Mouse (Mus musculus) urinary bladder, adult 2 months (tissue): ENCODE data around the gene Egfem1. TPM values are rescaled to one million over a fixed set of nuclear protein-coding genes. Genes with fewer than 3 reads are reported as not detected.

Experiments used
- DNase-seq: peaks from one replicate; pipeline ENCODE4 v3.0.0; 2022; ENCODE audit warnings: low spot score
- polyA plus RNA-seq: library from polyadenylated mRNA; depleted of rRNA; stranded (reverse); fragments of >200 nt; gene quantifications from 2 replicates; pipeline ENCODE4 v1.2.3, GENCODE M21; 2012; rRNA removed

The Egfem1 gene
- 0.06 TPM in 1 of 2 replicates, not detected in the other for polyA plus RNA-seq

DNA sequence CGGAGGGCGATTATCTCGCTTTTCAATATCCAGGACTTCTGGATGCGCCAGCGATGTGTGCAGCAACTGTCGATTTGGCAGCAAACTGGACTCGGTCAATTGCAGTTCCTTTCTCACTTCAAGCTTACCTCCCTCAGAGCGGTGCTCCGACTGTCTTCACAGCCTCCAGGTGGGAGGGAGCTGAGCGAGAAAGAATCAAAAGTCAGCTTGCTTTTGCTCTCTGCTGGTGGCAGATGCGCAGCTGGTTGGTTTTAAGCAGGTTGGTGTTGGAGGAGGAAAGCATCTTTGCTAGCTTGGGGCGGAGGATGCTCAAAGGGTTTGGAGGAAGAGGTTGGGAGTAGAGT, at the start of gene Egfem1:
TSS of gene Egfem1 (plus strand) at position 72 of the 344 bp plus-strand sequence.
- DNase-seq: no peak

DNA sequence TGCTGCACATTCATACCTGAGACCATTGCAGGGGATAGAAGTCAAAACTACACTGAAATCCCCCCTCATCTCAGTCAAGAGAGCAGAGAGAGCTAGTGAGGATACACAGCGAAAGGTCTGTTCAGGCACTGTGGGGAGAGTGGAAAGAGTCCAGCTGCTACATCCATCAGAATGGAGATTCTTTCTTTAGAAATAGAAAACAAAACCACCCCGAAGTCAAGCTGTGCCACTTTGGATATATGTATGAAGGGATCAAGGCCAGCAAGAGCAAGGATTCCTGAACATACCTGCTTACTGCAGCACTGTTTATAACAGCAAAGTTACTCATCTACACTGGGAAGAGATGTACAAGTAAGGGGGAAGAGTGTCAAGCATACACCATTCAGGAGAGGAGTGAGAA, 48.7 kb upstream of the Egfem1 start:
- DNase-seq: no peak

DNA sequence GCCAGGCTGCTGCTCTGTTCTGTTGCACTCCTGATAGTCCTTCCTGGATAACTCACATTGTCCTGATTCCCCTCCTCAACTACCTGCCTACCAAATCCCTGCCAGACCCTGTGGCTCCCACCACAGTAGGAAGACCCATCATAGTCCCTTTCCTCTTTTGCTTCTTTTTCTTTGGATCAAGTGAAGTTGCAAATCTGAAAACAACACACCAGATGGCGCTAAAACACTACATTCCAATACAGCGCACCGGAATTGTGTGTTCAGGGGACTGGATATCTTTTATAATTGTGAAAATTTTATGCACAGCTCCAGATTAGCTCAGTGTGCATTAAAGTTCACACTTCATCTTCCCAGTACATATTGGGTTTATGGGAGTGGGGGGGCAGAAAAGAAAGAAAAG, 45.7 kb upstream of the Egfem1 start:
- no peak for DNase-seq

DNA sequence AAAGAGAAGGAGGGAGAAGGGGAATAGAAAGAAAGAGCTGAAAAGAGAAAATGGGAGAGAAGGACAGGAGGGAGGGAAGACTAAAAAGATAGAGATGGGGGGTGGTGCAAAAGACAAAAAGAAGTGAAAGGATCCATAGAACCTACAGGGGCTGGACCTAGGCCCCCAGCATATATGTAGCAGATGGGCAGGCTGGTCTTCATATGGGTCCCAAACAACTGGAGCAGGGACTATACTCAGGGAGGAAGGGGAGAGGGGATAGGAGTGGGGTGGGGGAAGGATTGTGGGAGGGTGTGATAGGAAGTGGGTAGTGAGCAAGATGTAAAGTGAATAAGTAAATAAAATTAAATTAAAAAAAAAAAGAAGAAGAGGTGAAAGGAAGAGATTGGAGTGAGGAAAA, 45.2 kb upstream of the Egfem1 start:
- no peak for DNase-seq

DNA sequence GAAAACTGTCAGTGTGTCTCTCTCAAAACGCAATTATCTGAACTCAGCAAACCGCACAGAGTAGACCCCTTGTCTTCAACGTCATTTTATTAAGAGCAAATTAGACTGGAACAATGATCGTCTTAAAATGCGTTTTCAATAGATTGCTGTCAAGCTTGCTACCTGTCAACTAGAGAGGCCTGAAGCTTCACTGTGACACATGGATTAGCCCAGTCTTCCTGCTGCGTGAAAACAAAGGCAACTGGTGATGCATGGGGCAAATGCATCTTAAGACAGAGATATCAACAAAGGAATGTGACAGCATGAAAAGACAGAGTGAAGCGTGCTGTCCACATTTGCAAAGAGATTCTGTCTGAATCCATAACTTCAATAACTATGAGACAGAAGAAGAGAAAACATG, 41.8 kb upstream of the Egfem1 start:
- DNase-seq: no peak

DNA sequence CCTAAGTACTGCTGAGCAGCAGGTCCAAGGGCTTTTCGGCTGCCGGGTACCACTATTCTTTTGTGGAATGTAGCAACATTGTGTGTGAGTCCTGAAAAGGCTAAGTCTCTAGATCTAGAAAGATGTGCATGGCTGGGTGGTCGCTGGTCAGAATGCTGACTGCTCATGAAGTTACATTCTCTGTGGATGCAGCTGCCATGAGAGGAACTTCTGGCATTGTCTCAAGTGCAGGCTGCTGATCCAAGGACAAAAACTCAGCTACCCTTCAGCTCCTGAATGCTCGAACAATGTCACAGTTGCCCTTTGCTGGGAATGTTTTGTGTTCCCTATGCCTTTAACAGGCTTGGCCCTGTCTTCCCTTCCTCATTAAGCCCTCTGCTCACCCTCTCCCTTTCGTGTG, 35.5 kb upstream of the Egfem1 start:
- no peak for DNase-seq

DNA sequence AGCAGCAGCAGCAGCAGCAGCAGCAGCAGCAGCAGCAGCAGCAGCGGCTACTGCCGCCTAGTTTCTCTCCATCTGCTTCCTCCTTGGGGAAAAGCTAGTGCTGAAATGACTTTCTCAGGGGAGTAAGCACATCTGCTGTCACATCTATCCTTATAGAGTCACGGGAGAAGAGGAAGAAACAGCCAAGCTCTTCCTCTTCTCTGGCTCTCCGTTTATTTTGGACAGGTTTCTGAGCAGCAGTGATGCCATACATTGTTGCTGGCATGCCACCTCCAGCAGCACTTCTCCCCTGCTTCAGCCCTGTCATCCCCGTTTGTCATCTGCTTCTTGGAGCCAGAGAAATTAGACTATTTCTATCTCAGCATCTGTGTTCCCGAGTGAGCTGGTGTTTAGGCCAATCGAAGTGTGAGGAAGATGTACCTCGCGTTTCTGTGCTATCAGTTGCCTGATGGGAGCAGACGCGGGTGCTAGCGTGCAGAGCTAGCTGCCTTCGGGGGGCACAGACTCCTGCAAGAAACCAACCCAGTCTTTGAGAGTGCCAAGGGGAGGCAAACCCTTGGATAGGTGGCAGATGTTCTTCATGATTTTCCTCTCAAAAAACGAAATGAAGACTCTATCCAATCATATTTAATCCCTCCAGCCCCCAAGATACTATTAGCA, 34.4 kb upstream of the Egfem1 start:
- DNase-seq: no peak

DNA sequence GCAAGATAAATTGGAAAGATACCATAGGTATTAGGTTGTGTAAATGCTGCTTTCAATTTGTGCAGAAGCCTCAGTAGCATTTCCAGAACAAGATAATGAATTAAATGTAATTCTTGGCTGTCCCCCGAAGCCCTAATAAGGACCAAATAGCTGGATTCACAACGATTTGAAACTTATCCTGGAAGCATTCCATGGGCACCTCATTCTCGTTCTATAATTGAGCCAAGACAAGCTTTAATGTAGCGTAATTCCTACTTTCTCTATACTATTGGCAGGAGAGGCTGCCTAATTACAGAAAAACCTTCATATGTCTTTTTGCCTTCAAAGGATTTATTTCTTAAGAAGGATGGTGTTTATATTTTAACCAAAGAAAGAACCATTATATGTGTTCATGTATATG, 18.7 kb upstream of the Egfem1 start:
- no peak for DNase-seq

DNA sequence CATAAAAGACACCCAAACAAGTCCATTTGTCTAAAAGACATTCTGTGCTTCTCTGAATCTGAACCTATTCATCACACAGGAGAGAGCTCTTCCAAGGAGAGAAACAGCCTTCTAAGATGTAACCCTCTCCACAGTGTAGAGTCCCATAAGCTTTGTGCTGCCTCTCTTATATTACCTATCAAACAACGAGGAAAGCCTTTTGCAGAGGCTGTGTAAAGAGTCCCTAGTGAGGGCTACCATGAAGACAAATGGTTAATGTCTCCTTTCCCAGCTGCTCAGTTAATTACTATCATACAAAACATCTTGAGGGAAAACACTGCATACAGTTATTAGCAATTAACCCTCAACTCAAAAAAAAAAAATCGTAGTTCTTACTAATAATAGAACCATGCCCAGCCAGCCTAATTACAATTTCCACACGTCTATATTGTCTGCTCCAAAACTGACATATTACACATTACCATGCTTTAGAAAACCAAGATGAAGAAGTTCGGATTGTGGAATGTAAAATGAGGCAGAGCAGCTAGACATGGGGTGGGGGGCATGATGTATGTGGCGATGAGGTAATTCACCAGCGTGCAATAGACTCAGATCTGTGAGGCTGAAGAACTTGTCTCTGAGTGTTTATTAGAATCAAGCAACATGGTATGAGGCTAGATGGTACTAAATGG, 13.3 kb upstream of the Egfem1 start:
- DNase-seq: no peak

DNA sequence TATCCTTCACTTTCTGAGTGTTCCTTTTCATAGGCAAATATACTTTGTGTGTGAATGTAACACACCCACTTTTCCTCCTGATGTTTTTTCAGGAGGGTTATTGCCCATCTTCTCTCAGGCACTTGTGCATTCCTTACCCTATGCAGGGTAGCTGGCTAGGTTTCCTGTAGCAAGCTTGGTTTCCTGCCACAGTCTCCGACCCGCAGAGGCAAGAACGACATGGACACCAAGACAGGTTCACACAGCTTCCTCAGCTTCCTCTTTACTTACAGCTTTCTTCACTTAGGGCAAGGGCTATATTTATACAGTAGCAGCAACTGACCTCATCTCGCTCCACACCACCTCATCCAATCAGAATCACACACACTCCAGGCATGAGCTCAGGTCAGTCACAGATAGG, 10.5 kb upstream of the Egfem1 start:
- DNase-seq: no peak

DNA sequence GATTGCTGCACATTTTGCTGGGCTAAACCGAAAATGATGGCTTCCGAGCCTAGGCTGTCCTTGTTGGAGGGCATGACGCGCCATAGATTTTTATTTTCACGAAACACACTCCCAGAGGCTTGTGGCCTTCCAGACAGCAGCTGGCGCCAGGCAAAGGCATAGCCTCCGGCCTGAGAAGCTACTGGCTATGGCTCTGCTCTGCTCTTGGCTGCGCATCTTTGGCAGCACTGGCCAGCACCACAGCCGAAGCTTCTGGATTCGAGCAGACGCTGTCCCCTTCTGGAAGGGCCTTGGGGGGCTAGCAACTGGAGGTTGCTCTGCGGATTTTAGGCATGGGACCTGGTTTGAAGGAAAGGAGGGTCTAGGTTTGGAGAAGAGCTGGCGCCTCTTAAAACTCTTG, 306 bp upstream of the Egfem1 start:
- no peak for DNase-seq

DNA sequence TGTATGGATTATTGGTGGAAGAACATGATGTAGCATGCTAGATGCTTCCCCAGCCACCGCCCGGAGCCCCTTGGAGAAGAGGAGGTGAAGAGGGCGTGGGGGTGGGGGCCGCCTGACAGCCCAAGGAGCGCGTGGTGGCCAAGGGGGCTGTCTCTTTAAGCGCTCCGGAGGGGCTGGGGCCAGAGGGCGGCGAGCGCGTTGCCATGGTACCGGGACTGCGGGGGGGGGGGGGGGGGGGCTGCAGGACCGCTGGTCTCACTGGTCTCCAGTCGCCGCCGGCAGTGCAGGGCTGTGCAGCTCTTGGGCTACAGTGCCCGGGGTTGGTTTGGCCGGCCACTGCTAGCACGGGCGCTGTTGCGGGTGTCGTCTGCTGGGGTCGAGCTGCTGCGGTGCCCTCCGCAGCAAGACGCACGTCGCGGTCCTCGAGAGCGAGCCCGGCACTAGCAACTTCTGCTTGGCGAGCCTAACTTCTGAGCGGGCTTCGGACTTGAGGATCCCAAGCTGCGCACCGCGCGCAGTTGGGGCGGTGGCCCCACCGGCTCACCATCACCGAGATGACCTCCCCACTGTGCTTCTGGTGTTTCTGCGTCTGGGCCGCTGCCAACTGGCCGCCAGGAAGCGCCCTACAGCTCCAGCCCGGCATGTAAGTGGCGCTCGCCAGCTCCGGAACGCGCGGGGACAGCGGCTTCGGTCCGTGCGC, 623 bp downstream of the Egfem1 start:
- DNase-seq: no peak

DNA sequence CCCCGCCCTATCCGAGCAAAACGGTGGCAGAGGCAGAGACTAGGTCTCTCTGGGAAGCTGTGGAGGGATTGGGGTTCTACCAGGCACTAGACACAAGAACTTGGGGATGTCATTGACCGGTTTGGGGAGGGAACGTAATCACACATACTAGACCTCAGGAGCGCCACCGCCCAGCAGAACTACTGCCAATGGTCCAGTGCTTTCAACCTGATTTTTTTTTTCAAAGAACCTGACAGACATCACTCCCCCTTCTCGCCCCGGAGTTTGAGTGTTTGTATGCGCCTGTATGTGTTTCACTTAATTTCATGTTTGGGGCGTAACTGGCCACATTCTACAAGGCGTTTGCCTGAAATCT, 1.1 kb downstream of the Egfem1 start:
- DNase-seq: no peak

DNA sequence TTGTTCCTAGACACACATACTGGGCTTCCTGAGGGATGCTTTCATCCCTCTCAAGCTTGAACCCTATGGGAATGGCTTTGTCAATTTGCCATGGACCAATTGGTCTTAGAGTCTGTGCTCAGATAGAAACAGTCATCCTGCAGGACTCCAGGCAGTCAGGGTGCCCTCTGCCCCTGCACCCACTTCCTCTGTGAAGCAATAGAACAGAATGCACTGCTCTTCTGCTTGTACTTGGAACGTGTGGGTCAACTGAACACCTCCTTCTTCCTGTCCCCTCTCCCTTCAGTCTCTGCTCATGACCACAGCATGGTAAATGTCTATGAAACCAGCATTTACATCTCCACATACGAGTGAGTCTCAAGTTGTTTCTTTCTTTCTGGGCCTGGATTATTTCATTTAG, 16.6 kb downstream of the Egfem1 start:
- DNase-seq: no peak

DNA sequence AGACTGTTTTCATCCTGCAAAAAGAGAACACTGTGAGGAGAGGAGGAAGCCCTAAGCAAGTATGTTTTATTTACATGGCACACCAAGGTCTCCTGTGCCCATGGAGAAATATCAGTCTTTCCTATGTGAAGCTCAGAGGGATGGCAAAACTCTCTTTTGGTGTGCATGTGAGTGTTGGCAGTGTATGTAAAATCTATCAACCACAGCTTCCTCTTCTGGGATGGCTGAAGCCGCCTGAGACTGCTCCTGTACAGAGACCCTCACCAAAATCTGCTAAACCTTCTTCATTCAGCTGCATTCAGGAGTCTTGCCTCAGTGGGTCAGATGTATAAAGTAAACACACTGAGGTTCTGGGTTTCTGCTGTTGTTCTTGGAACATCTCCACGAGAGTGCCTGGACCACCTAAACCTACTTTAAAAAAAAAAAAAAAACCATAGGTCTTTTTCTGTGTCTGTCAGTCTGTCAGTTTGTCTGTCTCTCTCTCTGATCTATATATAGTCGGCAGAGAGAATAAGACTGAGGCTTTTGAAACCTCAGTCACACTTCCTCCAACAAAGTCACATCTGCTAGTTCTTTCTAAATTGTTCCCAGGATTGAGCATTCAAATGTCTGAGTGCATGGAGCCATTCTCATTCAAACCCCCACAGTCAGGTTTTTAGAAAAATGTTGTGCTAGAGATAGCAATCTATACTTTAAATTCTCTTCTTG, 24.3 kb downstream of the Egfem1 start:
- no peak for DNase-seq

DNA sequence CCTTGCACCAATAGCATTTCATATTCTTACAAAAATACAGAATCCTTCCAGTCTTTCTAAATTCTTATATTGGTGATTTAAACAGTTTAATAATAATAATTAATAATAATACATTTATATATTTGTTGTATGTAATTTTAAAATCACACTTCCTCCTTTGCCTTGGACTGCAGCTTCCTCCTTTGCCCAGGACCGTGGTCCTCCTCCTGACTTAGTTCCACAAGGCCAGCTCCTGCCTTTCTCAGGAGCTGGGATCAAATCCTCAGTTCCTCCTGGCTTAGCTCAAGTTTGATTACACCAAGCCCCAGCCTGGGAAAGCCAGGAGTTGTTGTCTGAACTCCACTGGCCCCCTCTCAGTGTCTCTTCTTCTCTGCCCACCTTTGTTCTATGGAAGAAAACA, 25.3 kb downstream of the Egfem1 start:
- no peak for DNase-seq

DNA sequence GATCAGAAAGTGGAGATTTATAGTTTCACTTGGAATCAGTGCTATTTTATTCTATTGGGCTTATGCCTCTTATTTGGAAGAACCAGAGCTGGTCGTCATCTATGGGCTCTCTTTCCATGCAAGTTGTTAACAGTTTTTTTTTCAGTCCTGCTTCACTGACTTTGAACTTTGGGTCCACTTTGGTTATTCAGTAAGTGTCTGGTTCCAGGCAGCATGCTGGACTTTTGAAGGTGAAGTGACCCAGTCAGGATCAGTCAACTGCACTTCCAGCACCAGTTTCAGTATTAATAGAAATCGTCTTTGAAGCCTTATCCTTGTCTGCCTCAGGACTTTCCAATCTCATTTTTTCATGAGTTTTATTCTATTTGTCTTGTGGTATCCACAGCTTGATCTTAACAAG, 28.5 kb downstream of the Egfem1 start:
- no peak for DNase-seq

DNA sequence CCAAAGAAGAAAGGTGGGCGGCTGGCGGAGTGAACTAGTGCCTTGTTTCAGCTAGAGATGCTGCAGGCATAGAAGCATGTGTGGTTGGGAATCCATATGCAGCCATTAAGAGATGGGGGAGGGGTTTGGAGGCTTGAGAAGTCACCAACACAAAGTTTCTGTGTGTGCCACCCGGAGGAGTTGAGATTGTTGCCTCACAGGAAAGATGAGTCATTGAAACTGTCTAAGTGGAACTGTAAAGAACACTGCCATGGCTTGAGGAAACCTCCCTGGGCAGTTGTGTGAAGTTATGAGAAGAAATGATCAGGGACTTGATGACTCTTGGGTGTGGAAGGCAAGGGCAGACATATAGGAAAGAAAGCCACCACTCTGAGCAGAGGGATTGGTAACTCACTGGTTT, 32.7 kb downstream of the Egfem1 start:
- DNase-seq: no peak

DNA sequence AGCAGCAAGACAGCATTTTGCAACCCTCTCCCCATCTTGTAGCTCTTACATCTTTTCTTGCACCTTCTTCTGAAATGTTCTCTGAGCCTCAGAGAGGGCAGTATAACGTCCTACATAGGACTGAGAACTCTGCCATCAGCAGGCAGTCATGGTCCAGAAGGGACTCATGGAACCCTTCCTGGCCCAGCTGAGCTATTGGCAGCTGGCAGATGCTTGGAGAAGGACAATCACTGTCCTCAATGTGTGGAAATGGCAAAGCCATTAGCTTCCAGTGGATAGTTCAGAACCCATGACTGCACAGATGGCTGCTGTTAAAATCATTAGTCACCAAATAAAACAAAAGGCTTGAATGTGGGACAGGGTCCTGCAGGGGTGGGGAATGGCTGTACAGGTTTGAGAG, 35.6 kb downstream of the Egfem1 start:
- no peak for DNase-seq

DNA sequence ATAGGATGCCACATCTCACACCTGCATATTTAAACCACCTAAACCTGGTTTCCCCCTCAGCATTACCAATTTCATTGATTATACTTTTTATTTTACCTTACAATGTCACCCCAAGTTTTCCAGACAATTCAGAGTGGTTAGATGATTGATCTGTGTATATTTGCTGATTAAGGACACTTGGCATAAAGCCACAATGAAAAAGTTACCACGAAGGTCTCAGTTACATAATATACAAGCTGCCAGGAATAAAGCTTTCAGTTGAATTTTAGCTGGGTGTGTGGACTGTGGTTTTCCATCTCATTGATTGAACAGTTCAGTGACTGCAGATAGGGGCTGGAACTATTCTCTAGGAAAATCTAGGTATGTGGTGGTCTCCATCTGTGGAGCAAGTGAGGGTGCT, 40.7 kb downstream of the Egfem1 start:
- no peak for DNase-seq

DNA sequence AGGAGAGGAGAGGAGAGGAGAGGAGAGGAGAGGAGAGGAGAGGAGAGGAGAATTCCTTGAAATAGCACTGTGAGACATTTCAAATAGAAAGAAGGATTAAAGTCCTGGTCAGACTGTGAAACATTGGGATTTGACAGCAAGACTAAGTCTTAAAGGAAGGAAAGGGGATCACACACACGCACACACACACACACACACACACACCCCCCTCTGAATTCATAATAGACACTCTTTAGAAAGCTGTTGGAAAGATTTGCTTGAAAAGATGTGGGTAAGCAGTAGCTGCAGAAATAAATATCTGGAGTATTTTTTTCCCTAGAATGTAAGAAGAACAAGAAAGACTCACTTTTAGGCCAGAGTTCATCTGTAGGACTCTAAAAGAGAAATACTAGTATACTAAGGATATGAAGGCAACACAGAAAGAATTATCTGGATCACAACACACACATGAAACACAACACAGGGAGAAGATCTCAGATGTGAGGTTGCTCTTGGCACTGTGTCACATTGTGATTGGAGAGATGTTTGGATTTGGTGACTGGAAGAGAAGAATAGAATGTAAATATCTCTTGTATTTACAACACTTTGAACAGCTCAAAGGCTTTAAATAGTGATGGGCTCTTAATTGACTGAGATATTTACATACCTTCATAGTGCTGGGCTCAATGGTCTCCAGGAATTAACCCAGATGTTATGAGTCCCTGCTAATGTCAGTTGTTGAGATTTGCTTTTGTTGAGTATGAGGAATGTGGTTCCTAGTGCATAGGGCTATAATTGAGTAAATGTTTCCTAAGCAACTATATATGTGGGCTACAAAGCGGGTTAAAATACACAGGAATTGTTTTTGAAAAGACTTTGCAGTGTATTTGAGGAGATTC, 50.5 kb downstream of the Egfem1 start:
- no peak for DNase-seq

DNA sequence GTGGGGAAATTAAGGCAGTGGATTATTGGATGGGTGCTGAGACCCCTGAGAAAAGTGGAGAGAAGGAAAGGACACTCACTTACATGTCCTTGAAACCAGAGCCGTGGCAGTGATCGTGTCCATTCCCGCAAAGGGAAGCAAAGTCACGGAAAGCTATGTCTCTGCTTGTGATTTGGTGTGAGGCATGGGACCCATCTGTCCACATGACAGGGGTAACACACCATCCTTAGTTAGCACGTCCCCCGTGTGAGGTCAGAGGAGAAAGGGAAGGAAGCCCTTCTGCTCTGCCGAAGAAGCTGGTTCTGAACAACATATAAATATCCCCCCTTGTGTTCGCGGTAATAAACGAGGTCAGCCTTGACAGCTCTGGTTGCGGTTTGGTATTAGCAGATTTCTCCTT, 52.7 kb downstream of the Egfem1 start:
- no peak for DNase-seq
